Mouse (Mus musculus) intestine, embryonic 14.5 days (tissue): ENCODE measurements at regions not wholly inside any gene's neighbourhood (a gene's known extent, or its start where the extent isn't known, plus 50 kb on each side); places are given as distances from the start of the nearest gene placed in this dataset.

Source experiments
- ATAC-seq: fragments of 200-750 bp; cut with Nextera tagmentation; replicated peaks from 2 replicates; pipeline ENCODE4 v1.8.0; 2017; ENCODE audit warnings: low read depth, moderate number of reproducible peaks, moderate TSS enrichment, moderate library complexity; ENCODE audit not compliant: low FRiP score, low TSS enrichment
- DNase-seq: peaks from one replicate; pipeline ENCODE4 v3.0.0-alpha.2; 2018; ENCODE audit warnings: low spot score
- H3K27ac ChIP-seq: fragments of 300-500 bp; sonication (generic); 2 replicates; pipeline ENCODE4 v1.5.1; 2014; ENCODE audit warnings: low read depth, mild to moderate bottlenecking, control low read depth
- H3K27me3 ChIP-seq: fragments of 300-500 bp; sonication (generic); replicated peaks from 2 replicates; pipeline ENCODE4 v1.6.1; 2014; ENCODE audit warnings: low read length, control low read depth; ENCODE audit not compliant: control insufficient read depth, insufficient read depth
- H3K36me3 ChIP-seq: fragments of 300-500 bp; sonication (generic); 2 replicates; pipeline ENCODE4 v1.6.1; 2014; ENCODE audit warnings: low read length, control low read depth; ENCODE audit not compliant: control insufficient read depth, insufficient read depth
- H3K4me1 ChIP-seq: fragments of 300-500 bp; sonication (generic); replicated peaks from 2 replicates; pipeline ENCODE4 v1.6.1; 2014; ENCODE audit warnings: low read length, control low read depth, mixed read lengths; ENCODE audit not compliant: control insufficient read depth, insufficient read depth
- H3K4me2 ChIP-seq: fragments of 300-500 bp; sonication (generic); 2 replicates; pipeline ENCODE4 v1.6.1; 2014; ENCODE audit warnings: low read length
- H3K4me3 ChIP-seq: fragments of 300-500 bp; sonication (generic); 2 replicates; pipeline ENCODE4 v1.5.1; 2014; ENCODE audit warnings: low read depth, low read length, control low read depth, mixed read lengths
- H3K9ac ChIP-seq: fragments of 300-500 bp; sonication (generic); 2 replicates; pipeline ENCODE4 v1.6.1; 2014; ENCODE audit warnings: mild to moderate bottlenecking, low read length
- H3K9me3 ChIP-seq: fragments of 300-500 bp; sonication (generic); 2 replicates; pipeline ENCODE4 v1.6.1; 2016; ENCODE audit warnings: low read length, control low read depth; ENCODE audit not compliant: control insufficient read depth
- WGBS: fragments of 180-500 bp; shearing (Covaris S2); extraction: QIAGEN DNeasy Blood & Tissue Kit; methylation state at CpG from one replicate; pipeline ENCODE4 v1.1.7; 2014; 5-methylcytosine and 5-hydroxymethylcytosine counted together

- Histone ChIP-seq H3K4me1 (no peaks in the 10 kb centered on the region), H3K9me3 (no peaks in the 10 kb centered on the region), H3K27ac (no peak overlapping the region), H3K36me3 (no peaks in the 10 kb centered on the region), H3K4me3 (no peak overlapping the region), H3K4me2 (no peak overlapping the region), H3K9ac (no peak overlapping the region), H3K27me3 (no peaks in the 10 kb centered on the region)
- no peak for DNase-seq
- WGBS: 73% methylated on average over 4 of the region's 4 CpGs
- no peak for ATAC-seq
Observed at GRCm38 (mm10) chr8:34483212-34483611, 371.7 kb upstream of the Gm10131 start.

- H3K27me3 ChIP-seq: no peaks in the 10 kb centered on the region
- ATAC-seq (no peak), DNase-seq (no peak)
- no peak overlapping the region for H3K4me3 ChIP-seq
- no peaks in the 10 kb centered on the region for H3K9me3 ChIP-seq
- no peaks in the 10 kb centered on the region for H3K4me1 ChIP-seq
- no peak overlapping the region for H3K4me2 ChIP-seq
- H3K27ac ChIP-seq: no peak overlapping the region
- no peak overlapping the region for H3K9ac ChIP-seq
- WGBS: 90% methylated on average over 2 of the region's 2 CpGs
- no peaks in the 10 kb centered on the region for H3K36me3 ChIP-seq
Observed at GRCm38 (mm10) chr8:34482676-34483075, 371.1 kb upstream of the Gm10131 start.

GRCm38 (mm10) chr8:34480496-34480895 lies 369.0 kb upstream of the Gm10131 start:
- Histone ChIP-seq H3K4me2 (no peak overlapping the region), H3K27ac (no peak overlapping the region), H3K27me3 (no peaks in the 10 kb centered on the region), H3K9ac (no peak overlapping the region), H3K9me3 (no peaks in the 10 kb centered on the region), H3K4me1 (no peaks in the 10 kb centered on the region), H3K4me3 (no peak overlapping the region), H3K36me3 (no peaks in the 10 kb centered on the region)
- DNase-seq: no peak
- no peak for ATAC-seq
- 79% methylated on average over 4 of the region's 4 CpGs for WGBS

DNA sequence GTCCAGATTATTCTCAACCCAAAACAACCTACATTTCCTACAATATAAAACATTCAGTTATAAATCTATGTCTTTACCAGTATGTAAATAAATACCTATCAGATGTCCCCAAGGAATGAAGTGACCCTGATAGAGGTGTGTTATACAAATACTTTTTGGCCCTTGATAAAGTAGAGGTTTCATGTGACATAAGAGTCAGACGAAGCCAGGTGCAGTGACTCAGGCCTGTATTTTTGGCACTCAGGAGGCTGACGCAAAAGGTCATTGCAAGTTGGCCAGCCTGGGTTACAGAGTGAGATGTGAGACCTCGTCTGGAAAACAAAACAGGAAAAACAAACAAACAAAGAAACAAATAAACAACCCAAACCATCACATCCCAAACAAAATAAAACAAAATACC lies 367.4 kb upstream of the Gm10131 start:
- Histone ChIP-seq H3K27me3 (no peaks in the 10 kb centered on the region), H3K9ac (no peak overlapping the region), H3K4me2 (no peak overlapping the region), H3K4me3 (no peak overlapping the region), H3K36me3 (no peaks in the 10 kb centered on the region), H3K9me3 (no peaks in the 10 kb centered on the region), H3K27ac (no peak overlapping the region), H3K4me1 (no peaks in the 10 kb centered on the region; the same call in 1 of the 2 replicates)
- 63% methylated on average over 3 of the region's 3 CpGs for WGBS
- ATAC-seq (no peak), DNase-seq (no peak)

GRCm38 (mm10) chr8:34478465-34478864 lies 366.9 kb upstream of the Gm10131 start:
- H3K9ac ChIP-seq: no peak overlapping the region
- no peaks in the 10 kb centered on the region for H3K9me3 ChIP-seq
- no peaks in the 10 kb centered on the region for H3K27me3 ChIP-seq
- no peaks in the 10 kb centered on the region; the same call in 1 of the 2 replicates for H3K4me1 ChIP-seq
- ATAC-seq (no peak), DNase-seq (no peak)
- 75% methylated on average over 1 of the region's 1 CpGs for WGBS
- no peak overlapping the region for H3K4me2 ChIP-seq
- no peak overlapping the region for H3K4me3 ChIP-seq
- no peaks in the 10 kb centered on the region for H3K36me3 ChIP-seq
- no peak overlapping the region for H3K27ac ChIP-seq

DNA sequence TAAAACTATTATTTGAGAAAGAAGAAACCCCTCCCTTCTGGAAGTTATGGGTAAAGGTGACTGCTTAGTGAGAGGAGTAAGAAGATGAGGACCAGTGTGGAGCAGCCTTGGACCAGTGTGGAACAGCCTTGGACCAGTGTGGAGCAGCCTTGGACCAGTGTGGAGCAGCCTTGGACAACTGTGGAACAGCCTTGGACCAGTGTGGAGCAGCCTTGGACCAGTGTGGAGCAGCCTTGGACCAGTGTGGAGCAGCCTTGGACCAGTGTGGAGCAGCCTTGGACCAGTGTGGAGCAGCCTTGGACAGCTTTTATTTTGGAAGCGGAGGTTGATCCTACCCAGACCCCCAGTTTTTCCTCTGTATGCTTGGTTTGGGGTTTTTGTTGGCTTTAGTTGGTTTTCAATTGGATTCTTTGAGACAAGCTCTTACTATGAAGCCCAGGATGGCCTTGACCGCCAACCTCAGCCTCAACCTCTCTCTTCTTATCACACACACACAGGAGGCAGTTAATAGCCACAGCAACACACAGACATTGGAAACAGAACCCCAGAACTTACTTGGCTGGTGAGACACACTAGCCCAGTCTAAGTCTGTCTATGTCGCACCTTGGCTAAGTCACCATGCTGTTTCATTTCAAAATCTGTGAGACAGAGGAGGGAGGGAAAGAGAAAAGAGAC lies 364.7 kb upstream of the Gm10131 start:
- Histone ChIP-seq H3K27me3 (no peaks in the 10 kb centered on the region), H3K9ac (no peak overlapping the region), H3K36me3 (no peaks in the 10 kb centered on the region), H3K9me3 (no peaks in the 10 kb centered on the region), H3K4me1 (peaks cover 11% of the 10 kb centered on the region), H3K4me2 (no peak overlapping the region), H3K4me3 (no peak overlapping the region), H3K27ac (no peak overlapping the region)
- 97% methylated on average over 3 of the region's 3 CpGs for WGBS
- ATAC-seq (no peak), DNase-seq (no peak)

GRCm38 (mm10) chr8:34474593-34474992 lies 363.1 kb upstream of the Gm10131 start:
- Histone ChIP-seq H3K4me1 (peaks cover 11% of the 10 kb centered on the region), H3K27ac (no peak overlapping the region), H3K36me3 (no peaks in the 10 kb centered on the region), H3K4me2 (no peak overlapping the region), H3K9ac (no peak overlapping the region), H3K27me3 (no peaks in the 10 kb centered on the region), H3K4me3 (no peak overlapping the region), H3K9me3 (no peaks in the 10 kb centered on the region)
- no peak for ATAC-seq
- no peak for DNase-seq
- 62% methylated on average over 7 of the region's 7 CpGs for WGBS

DNA sequence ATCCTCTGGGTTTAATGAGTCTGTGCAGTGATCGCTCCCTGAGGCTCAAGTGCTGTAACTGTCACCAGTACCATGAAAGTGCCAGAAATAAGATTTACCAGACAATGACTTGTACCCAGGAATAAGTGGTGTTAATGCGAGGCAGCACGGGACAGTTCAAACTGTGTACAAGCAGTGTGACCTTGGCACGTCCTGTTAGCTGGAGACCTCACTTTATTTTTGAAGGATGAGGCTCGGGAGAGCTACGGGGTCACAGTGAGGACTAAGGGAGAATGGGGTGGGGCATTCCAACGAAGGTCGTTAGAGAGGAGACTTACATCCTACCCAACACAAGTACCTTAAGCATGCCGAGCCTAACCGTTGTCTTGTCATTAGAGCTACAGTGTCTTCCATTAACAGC lies 362.2 kb upstream of the Gm10131 start:
- H3K9me3 ChIP-seq: no peaks in the 10 kb centered on the region
- WGBS: 50% methylated on average over 10 of the region's 10 CpGs
- H3K27ac ChIP-seq: no peak overlapping the region
- ATAC-seq (no peak), DNase-seq (no peak)
- H3K4me3 ChIP-seq: no peak overlapping the region
- H3K36me3 ChIP-seq: no peaks in the 10 kb centered on the region
- H3K27me3 ChIP-seq: no peaks in the 10 kb centered on the region
- H3K9ac ChIP-seq: no peak overlapping the region
- H3K4me1 ChIP-seq: peaks cover 17% of the 10 kb centered on the region
- H3K4me2 ChIP-seq: no peak overlapping the region

- ATAC-seq: 0 out of 2 replicates have a peak, but pooled peaks have one; percentile 22
- H3K9ac ChIP-seq: no peak overlapping the region
- DNase-seq: no peak
- WGBS: 52% methylated on average over 1 of the region's 1 CpGs
- no peak overlapping the region for H3K27ac ChIP-seq
- peaks cover 19% of the 10 kb centered on the region for H3K4me1 ChIP-seq
- no peak overlapping the region for H3K4me3 ChIP-seq
- H3K4me2 ChIP-seq: no peak overlapping the region
- no peaks in the 10 kb centered on the region for H3K9me3 ChIP-seq
- H3K36me3 ChIP-seq: no peaks in the 10 kb centered on the region
- H3K27me3 ChIP-seq: no peaks in the 10 kb centered on the region
Observed at GRCm38 (mm10) chr8:34473301-34473700, 361.8 kb upstream of the Gm10131 start.
